Mouse (Mus musculus): Measurements from ENCODE around the gene Vav3. TPM values are rescaled to one million over a fixed set of nuclear protein-coding genes. Genes with fewer than 3 reads are reported as not detected.

Vav3 gene
- total RNA-seq, 2 experiments from 2014 or later, result 5.7 to 9.1 TPM

DNA sequence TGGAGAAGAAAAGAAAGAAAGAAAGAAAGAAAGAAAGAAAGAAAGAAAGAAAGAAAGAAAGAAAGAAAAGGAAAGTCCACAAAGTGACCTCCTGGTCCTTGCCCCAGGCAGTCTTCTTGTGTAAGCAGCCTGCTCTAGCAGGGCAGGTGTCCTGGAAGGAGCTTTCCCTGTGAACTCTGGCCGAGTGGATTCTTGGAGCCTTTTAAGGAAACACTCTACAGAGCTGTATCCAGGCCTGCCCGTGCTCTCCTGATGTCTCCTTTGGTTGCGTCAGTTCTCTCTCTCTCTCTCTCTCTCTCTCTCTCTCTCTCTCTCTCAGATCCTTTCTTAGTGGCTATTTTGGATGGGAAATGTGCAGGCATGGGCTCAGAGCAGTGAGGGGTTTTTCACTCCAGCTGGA is 232.4 kb downstream of the Vav3 start:
- TF ChIP-seq CTCF (IDR thresholded peaks at IDR 0.05), result no peak
- Histone ChIP-seq H3K4me3 (no peak overlapping the region), H3K27ac (no peak overlapping the region)
- intact Hi-C loops (cut with DNase I), result no loop called here
- no peak for DNase-seq (ENCODE audit: extremely low spot score in 1 of 2, low spot score in 2 of 2)

DNA sequence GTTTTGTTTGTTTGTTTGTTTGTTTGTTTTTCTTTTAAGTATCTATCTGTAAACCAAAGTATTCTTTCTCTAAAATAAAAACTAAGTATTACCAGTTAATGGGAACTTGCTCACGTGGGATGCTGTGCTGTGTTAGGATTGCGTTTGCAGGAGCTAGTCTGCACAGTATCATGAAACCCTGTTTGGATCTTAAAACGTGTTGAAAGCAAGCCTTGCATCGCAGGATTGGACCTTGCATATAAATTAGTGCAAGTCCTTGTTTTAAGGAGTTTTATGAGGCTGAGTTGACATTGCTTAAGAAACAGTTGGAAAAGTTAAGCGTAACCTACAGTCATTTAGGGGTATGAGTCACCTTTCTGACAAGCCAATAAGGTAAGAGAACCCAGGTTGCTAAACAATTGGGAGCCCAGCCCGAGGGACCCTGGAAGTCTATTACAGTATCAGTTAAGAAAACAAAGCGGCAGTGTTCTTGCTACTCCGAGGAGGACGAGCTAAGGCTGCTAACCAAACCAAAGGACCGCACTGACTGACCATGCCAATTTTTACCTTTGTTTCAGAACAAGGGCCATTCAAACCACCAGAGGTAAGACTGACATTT is 233.2 kb downstream of the Vav3 start:
- no peak for DNase-seq (ENCODE audit: extremely low spot score in 1 of 2, low spot score in 2 of 2)
- Histone ChIP-seq H3K4me3 (no peak overlapping the region), H3K27ac (no peak overlapping the region)
- TF ChIP-seq CTCF (IDR thresholded peaks at IDR 0.05), result no peak
- intact Hi-C loops (cut with DNase I), result no loop called here

DNA sequence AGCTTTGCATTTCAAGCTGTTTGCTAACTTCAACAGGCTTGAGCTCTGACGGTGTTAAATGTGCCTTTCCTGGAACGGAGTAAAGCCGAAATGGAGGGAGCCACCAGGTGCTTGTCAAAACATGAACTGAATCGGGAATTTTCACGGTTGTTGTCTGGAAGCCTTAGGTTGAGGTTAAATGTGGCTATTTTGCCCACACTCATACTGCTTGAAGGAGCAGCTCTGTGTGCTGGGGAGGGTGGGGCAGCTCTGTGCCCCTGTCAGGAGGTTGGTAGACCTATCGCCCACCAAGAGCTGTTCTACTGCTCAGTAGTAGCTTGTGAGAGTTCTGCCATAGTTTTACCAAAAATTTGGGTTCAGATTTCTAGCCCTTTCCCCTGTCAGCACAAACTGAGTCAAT is 233.7 kb downstream of the Vav3 start:
- no peak overlapping the region for H3K4me3 ChIP-seq
- intact Hi-C loops (cut with DNase I), result no loop called here
- no peak for TF ChIP-seq CTCF (IDR thresholded peaks at IDR 0.05)

DNA sequence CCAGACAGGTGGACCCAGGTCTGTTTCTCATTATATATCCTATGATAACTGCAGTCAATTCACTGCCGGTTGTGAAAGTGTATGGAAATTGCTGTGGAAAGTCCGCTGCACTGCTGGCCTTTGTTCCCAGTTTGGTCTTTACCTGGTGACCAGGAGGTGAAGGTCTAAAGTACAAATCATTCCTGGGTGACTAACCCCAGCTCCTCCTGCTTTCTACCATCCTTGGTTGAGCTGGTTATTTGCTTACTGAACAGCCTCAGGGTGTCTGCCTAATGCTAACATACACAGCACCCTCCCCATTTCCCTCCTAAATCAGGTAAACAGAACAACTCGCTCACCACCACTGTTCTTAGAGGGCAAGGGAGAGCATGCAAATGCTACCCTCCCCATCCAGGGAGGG is 237.9 kb downstream of the Vav3 start:
- Histone ChIP-seq H3K27ac (no peak overlapping the region), H3K4me3 (no peak overlapping the region)
- intact Hi-C loops (cut with DNase I), result no loop called here
- no peak for DNase-seq (ENCODE audit: extremely low spot score in 1 of 2, low spot score in 2 of 2)
- no peak for TF ChIP-seq CTCF (IDR thresholded peaks at IDR 0.05)

More for the DNA sequence above, 233.7 kb downstream of the Vav3 start:
- no peak overlapping the region for H3K27ac ChIP-seq
- no peak for DNase-seq (ENCODE audit: extremely low spot score in 1 of 2, low spot score in 2 of 2)

DNA sequence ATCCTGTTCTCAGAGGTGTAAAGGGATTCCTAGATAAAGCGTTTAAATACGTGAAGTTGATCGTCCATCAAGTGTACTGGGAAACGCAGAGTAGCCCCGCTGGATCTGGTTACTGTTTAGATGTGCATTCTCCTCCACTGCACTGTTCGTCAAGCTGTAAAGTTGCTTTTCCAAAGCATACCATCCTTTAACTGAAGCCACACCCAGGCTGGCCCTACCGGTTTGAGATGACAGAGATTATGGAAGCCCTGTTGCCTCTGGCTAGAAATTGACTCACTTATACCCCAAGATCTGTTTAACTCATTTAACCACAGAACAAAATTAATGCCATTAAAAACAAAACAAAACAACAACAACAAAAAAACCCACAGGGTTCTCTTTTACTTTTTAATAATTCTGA is 238.5 kb downstream of the Vav3 start:
- Histone ChIP-seq H3K4me3 (no peak overlapping the region), H3K27ac (no peak overlapping the region)
- no peak for DNase-seq (ENCODE audit: extremely low spot score in 1 of 2, low spot score in 2 of 2)
- TF ChIP-seq CTCF (IDR thresholded peaks at IDR 0.05), result no peak
- intact Hi-C loops (cut with DNase I), result no loop called here

DNA sequence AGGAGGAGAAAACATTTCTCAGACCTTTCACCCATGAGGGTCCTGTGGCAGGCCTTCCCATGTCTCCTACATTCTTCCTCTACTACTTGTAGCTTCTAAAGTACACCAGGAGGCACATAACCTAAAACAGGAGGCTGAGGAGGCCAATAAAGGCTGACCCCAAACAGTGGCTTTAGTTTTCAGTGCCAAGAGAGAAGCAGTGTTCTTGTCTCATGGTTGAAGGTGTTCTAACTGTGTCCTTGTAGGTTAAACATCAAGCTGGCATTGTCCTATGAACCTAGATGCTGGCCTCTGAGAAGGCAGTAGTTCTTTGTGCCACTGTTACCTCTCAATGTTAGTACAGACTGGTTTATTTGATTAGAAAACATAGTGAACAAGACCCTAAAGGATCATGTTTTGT is 245.5 kb downstream of the Vav3 start:
- TF ChIP-seq CTCF (IDR thresholded peaks at IDR 0.05), result no peak
- Histone ChIP-seq H3K4me3 (no peak overlapping the region), H3K27ac (no peak overlapping the region)
- intact Hi-C loops (cut with DNase I), result no loop called here
- no peak for DNase-seq (ENCODE audit: extremely low spot score in 1 of 2, low spot score in 2 of 2)

DNA sequence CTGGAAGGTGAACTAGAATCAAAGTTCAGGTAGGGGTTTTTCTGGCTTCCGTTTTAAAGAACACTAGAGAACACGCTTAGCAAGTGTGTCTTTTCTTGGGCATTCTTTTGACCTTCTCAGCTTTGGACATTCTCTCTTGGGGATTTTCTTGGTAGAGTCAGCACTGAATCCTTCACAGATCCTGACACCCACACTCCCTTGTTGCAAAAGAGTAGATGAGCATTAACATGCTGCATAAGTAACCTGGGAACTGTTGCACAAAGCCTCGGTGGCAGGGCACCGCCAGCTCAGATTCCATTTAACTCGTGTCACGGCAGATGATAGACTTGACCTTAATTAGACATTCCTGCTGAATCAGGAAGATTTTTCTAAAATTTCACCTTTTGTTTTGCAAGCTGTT is 252.5 kb downstream of the Vav3 start:
- no peak for TF ChIP-seq CTCF (IDR thresholded peaks at IDR 0.05)
- intact Hi-C loops (cut with DNase I), result no loop called here
- no peak overlapping the region for H3K27ac ChIP-seq
- no peak for DNase-seq (ENCODE audit: extremely low spot score in 1 of 2, low spot score in 2 of 2)
- no peak overlapping the region for H3K4me3 ChIP-seq

DNA sequence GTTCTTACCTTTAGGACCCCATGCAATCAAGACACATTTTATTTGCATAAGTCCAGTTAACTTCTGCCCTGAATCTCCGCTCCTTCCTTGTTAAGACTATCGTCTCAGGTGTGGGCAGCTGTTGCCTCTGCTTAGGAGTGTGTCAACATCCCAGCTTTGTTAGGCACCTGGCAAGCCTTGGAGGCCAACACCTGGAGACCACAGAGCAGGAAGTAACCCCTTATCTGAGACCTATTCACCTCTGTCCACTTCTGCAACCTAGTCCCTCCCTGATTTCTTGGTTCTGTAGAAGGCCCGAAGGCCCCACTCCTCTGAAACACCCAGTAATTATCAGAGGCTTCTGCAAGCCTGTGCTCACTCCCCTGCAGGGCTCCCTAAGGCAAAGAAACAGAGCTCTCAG is 255.6 kb downstream of the Vav3 start:
- Histone ChIP-seq H3K27ac (no peak overlapping the region), H3K4me3 (no peak overlapping the region)
- intact Hi-C loops (cut with DNase I), result no loop called here
- DNase-seq (ENCODE audit: extremely low spot score in 1 of 2, low spot score in 2 of 2), result no peak
- TF ChIP-seq CTCF (IDR thresholded peaks at IDR 0.05), result no peak

DNA sequence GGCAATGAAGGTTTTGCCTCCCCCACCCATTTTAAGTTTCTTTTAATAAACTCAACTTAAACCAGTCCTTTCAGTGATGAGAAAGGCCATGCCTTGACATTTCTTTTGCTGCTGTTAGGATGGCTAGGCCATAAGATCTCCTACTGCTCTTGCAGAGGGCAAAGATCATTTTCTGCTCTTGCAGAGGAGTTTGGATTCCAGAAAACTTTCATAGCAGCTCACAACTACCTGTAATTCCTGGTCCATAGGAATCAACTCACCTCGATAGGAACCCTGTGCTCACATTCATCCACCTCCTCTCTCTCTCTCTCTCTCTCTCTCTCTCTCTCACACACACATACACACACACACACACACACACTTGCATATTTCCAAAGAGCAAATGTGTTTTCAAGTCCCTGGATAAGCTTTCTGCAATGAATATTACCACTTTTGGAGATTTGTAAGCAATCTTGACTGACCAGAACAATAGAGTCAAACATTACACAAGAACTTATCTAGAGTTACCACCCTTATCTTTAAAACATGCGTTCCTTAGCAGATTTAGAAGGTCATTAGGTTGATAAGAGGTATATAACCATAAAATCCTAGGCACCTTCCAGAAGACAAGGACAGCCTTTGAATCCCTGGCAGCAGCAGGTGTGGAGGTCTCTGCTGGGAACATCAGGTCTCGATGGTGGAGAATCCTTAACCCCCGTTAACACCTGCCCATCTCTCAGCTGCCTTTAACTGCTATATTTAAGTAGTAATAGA is 260.4 kb downstream of the Vav3 start:
- intact Hi-C loops (cut with DNase I), result no loop called here
- H3K4me3 ChIP-seq, result no peak overlapping the region
- DNase-seq (ENCODE audit: extremely low spot score in 1 of 2, low spot score in 2 of 2), result no peak
- no peak for TF ChIP-seq CTCF (IDR thresholded peaks at IDR 0.05)
- no peak overlapping the region for H3K27ac ChIP-seq

DNA sequence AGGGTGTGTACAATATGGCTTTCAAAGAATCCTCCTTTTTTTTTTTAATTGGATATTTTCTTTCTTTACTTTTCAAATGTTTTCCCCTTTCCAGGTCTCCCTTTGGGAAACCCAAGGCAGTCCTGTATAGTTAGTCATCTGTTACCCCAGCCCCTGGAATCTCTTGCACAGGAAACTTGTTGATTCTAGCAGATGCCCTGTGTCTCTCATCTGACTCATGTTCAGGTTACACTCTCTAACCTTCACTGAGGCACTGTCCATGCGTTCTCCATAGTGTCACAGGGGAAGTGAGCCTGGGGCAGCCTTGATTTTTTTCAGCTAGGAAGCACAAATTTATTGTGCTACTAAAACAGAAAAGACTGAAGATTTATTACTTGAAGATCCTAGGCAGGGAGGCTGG is 262.3 kb downstream of the Vav3 start:
- no peak overlapping the region for H3K27ac ChIP-seq
- H3K4me3 ChIP-seq, result no peak overlapping the region
- TF ChIP-seq CTCF (IDR thresholded peaks at IDR 0.05), result no peak
- DNase-seq (ENCODE audit: extremely low spot score in 1 of 2, low spot score in 2 of 2), result no peak
- intact Hi-C loops (cut with DNase I), result no loop called here

DNA sequence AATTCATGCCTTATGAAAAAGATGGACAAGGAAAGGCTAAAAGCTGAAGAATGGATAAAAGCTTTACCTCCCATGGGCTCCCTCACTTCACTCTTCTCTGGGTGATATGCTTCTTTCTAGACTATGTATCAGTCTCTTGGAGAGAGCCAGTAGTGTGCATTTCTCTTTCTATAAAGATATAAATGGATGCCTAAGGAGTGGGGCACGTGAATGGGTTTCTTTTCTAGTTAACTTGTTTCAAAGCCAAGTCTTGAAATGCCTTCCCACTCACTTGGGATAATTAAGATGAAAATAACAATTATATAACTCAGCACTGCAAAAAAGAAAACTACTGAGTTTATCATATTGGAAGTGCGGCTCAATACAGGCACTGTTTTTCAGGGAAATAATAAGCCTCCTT is 265.7 kb downstream of the Vav3 start:
- Histone ChIP-seq H3K27ac (no peak overlapping the region), H3K4me3 (no peak overlapping the region)
- no peak for TF ChIP-seq CTCF (IDR thresholded peaks at IDR 0.05)
- intact Hi-C loops (cut with DNase I), result no loop called here
- no peak for DNase-seq (ENCODE audit: extremely low spot score in 1 of 2, low spot score in 2 of 2)

DNA sequence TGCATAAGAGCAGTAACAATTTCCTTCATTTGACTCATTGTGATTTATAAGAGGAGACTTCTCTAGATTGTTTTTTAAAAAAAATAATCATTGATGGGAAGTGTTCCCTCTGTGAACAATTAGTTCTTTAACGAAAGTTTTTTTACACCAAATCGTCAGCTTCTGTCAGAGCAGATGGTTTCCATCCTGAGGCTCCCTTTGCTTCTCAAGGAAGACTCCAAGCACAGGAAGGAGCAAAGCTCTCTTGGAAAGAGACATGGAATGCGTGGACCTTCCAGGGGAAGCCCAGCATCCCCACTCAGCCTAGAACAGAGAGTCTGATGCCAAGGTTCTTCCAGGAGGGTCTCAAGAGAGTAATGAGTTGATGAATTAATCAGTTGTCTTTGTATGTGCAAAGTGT is 281.3 kb downstream of the Vav3 start:
- Histone ChIP-seq H3K27ac (no peak overlapping the region), H3K4me3 (no peak overlapping the region)
- no peak for TF ChIP-seq CTCF (IDR thresholded peaks at IDR 0.05)
- DNase-seq (ENCODE audit: extremely low spot score in 1 of 2, low spot score in 2 of 2), result no peak
- intact Hi-C loops (cut with DNase I), result no loop called here

DNA sequence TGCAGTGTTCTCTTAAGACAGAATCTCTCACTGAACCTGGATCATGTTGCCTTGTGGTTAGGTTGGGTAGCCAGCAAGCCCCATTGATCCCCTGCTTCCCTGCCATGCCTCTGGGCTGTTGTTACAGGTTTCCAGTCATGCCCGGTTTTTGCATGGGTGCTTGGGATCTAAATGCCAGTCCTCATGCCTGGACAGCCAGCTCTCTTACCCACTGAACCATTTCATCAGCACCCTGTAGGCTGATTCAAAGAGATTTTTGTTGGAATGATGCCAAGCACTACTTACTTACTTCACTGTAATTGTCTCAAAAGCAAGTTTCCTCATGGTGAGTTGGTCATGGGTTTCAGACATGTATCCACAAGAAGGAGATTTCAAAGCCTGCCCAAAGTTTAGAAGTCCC is 281.9 kb downstream of the Vav3 start:
- no peak for DNase-seq (ENCODE audit: extremely low spot score in 1 of 2, low spot score in 2 of 2)
- TF ChIP-seq CTCF (IDR thresholded peaks at IDR 0.05), result no peak
- H3K27ac ChIP-seq, result no peak overlapping the region
- intact Hi-C loops (cut with DNase I), result no loop called here
- no peak overlapping the region for H3K4me3 ChIP-seq

Measured in left cerebral cortex, adult 2 months (tissue).